Mouse (Mus musculus): ENCODE measurements at regions not wholly inside any gene's neighbourhood (a gene's known extent, or its start where the extent isn't known, plus 50 kb on each side); places are given as distances from the start of the nearest gene placed in this dataset.

DNA sequence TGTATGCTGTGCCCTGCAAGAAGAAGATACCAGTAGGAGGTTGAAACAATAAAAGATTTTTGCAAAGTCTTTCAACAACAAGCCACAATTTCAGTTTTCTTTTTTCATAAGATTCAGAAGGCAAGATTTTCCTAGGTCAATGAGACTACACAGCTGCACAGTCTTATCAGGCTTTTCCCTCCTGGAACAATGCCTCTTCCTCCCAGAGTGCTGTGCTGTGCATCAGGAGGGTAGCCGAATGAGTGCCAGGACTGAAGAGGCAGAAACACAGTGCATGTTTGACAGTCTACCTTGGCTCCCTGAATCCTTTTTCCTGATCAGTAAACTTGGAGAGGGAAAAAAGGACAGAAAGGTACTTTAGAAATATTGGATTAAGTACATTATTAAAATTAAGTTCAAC is 579.4 kb upstream of the Tbl1xr1 start:
- TF ChIP-seq POLR2A (IDR thresholded peaks at IDR 0.05; ENCODE audit: borderline replicate concordance, insufficient read depth, low read length) (no peak), CTCF (IDR thresholded peaks at IDR 0.05; ENCODE audit: borderline replicate concordance, insufficient read depth, low read depth, low read length) (no peak)
